Mouse (Mus musculus): ENCODE data around the gene Sult4a1.
"Not testable (repeated sequence)": the region's sequence is repeated elsewhere in the genome, so short reads cannot be mapped to it uniquely, and the experiment has no call there.

The Sult4a1 gene

DNA sequence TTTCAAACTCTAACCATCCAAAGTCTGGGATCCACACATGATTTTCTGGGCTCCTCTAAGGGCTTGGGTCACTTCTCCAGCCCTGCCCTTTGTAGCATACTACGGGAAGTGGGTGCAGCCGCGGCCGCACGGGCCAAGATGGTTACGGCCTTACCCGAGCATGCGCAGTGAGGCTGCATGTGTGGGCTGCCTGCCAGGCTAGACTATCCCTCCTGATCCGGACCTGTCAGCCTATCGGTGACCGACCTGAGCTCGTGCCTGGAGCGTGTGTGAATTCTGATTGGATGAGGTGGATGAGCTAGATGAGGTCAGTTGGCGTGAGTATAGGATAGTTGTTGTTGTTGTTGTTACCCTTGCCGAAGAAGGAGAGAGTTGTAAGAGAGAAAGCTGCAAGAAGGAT, 8.0 kb downstream of the Sult4a1 start:
- DNase-seq (ENCODE audit: extremely low spot score), result not testable (repeated sequence)

DNA sequence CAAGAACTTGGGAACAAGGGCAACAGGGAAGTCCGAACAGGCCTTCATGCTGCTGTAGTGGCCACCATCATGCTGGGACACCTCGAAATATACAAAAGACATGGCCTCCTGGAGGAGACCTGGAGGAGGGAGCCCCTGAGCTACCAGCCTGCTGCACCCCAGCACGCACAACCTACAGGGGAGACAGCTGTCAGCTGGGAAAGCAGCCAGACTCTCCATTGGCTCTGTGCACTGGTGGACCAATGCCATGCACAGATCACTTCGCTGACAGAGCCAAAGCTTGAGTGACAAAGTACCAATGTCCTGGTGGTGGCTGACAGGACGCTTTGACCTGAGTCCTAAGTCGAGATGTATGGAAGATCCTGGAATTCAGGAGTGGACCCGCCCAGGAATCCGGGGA, 9.5 kb downstream of the Sult4a1 start:
- DNase-seq (ENCODE audit: extremely low spot score), result no peak

DNA sequence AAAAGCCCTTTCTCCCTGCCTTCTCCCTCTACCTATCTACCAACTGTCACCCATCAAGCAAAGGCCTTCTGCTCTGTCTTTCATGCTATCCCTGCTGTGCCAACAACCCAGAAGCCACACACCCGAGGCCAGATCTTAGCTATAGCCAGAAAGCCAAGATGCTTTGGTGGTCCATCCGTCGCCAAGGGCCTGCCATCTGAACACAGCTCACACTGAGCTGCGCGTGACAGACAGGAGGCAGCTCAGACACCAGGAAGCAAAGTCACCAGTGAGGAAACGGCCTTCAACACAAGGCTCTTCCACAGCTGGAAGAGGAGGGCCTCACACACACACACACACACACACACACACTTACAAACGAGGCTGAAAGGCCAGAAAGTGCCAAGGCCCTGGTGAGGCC, 10.6 kb downstream of the Sult4a1 start:
- DNase-seq (ENCODE audit: extremely low spot score), result no peak

DNA sequence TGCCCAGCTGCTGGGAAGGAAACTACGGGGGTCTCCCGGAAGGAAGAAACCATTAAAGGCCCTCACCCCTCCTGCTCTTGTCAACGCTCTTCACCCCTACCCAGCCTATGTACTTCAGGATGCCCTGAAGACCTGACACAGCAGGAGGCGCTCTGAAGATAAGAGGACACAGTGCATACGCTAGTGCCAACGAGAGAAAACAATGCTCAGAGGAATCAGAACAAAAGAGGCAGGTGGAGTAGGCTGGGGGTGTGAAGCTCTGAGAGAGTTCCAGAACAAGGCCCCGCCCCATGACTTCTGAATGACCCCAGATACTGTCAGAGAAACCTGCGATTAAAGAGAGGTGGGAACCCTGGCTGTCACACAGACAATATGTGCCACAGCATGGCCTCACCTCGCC, 18.8 kb downstream of the Sult4a1 start:
- no peak for DNase-seq (ENCODE audit: extremely low spot score)

DNA sequence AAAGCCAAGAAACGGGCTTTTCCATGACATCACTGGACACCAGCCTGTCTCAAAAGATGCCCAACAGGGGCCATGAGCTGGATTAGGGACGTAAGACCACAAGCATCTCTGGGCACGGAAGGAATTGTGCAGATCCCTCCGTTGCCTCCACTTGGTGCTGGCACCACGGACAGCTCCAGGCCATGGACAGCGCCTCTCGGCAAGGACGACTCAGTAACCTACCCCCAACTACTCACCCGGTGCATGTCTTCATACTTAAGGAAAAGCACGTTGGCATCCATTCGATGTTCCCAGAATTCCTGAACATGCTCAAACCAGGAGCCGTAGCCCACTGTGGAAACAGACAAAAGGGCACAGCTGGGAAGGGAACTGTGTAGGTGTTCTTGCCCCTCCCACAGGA, 19.2 kb downstream of the Sult4a1 start:
- DNase-seq (ENCODE audit: extremely low spot score), result peak; percentile 35

DNA sequence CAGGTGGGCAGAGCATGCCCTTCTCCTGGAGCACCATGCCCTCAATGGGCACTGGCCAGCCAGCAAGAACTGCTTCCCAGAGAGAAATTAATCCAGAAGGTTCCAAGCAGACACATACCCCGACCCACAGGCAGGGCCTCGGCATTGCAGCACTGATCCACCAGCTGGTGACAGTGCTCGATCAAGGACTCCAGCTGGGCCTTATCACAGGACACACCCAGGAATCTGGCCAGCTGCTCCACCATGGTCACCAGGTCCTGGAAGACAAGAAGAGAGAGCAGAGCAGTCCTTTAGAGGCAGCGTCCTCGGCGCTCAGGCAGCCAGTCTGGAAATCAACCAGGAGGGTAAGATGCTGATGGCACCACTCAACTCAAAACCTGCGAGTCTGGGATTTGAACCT, 25.5 kb downstream of the Sult4a1 start:
- no peak for DNase-seq (ENCODE audit: extremely low spot score)

DNA sequence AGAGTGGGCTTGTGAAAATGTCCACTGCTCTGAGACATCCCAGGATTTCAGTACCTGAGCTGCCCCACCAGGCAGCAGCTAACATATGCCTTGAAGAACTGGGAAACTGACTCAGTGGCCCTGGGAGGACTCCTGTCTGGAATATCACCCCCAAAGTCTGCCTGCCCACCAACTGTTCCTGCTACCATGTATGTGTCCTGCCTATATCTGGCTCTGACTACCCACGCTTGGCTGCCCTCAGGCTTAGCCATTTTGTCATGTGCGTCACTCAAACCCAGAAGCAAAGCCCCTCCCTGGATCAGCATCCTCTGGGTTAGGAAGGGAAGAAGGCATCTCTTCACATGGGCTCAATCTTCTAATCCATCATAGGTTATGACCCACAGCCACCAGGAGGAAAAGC, 26.0 kb downstream of the Sult4a1 start:
- no peak for DNase-seq (ENCODE audit: extremely low spot score)

DNA sequence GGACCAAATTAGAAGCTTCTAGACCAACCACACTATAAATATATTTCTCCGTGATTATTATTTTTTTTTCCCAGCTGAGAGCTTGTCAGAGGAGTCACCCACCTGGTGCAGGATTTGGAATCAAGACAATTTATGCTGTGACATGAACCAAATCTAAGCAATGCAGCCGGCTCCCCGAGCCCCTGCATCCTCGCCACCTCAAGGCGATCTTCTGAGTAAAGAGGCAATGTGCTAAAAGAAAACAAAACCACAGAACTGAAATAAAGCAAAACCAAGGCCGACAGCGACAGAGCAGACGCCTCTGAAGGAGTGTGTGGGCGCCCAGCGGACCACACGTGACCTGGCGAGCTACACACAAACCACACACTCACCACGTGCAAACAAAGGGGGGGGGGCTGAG, 26.9 kb downstream of the Sult4a1 start:
- no peak for DNase-seq (ENCODE audit: extremely low spot score)

DNA sequence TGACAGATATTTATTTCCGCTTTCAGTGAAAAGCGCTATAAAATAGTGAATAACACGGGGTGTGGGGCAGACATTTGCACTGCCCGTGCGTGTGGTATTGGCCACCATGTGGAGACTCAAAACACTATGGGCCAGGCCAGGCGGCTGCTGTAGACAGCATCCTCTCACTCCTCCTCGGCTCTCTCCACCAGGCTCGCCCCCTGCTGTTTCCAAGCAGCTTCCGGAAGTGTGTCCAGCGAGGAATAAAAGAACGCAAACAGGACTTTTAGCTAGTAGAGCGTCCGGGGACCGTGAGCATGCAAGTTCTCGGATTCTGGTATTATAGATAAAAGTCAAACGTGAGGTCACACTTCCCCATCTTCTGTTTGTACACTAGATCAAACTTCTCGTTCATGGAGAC, 28.4 kb downstream of the Sult4a1 start:
- DNase-seq (ENCODE audit: extremely low spot score), result no peak

DNA sequence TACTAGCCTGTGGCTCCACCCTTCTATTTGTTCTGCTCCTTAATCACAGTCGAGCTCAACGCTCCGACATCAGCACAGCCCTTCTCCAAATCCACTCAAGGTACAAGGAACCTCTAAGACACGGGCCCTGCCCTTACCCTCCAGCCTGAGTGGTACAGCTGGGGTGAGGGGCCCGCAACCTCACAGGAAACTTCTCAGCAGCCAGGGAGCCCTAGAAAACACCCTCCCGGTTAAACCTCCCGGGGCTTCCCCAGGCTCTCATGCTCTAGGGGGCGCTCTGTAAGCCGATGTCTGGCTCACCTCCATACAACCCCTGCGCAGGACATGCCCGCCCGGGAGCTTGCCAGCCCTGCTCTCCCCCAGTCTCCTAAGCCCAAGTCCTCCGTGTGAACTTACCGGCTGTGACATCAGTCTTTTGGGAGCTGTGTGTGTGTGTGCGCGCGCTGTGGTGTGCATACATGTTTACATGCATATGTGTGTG, 30.8 kb downstream of the Sult4a1 start:
- peak; percentile 64 for DNase-seq (ENCODE audit: extremely low spot score)

DNA sequence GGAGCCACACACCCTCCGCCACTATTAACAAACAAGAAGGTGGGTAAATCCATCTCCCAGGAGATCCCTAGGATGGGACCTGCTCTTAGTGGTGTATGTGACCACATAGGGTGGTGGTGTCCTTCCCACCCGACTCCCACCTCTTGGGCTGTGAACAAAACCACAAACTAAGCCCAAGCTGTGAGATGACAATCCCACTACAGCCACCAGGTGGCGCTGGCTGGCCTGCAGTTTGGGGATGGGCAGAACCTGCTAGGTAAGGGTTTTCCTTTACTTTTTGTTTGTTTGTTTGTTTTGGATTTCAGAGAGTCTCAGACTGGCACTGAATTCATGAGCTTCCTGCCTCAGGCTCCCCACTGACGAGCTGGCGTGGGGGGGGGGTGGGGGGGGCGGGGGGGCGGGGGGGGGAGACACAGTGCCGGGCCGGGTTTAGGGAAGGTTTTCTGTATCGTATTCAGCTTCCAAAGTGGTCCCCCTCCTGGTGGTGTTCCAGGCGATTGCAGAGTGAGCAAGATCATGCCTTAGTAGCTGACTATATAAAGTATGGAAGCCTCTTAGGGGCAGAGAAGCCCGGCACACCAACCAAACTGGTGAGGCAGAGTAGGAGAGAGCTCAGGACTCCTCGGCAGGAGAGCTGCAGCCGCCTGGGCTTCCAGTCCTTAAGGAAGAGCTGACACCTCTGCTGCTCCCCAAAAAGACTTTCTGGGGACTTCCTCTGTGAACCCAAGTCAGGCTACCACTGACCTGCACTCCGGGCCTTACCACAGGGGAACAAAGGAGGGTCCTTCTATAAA, 31.4 kb downstream of the Sult4a1 start:
- peak; percentile 81 for DNase-seq (ENCODE audit: extremely low spot score)

DNA sequence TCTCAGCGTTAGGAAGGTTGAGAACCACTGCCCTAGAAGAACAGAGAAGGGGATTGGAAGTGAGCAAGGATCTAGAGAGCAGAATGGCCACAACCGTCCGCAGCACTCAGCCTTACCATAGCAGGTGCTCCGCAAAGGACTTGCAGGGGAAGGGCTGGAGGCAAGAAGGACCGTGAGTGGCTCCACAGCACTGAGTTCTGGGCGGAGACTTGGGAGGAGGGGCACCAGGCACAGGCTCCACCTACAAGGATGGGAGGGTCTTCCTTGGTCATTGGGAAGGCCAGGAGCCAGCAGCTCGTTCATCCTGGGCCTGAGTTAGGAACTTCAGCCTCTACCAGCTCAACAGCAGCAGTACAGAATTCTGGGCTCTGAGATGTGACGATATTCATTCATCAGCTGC, 32.5 kb downstream of the Sult4a1 start:
- DNase-seq (ENCODE audit: extremely low spot score), result no peak

DNA sequence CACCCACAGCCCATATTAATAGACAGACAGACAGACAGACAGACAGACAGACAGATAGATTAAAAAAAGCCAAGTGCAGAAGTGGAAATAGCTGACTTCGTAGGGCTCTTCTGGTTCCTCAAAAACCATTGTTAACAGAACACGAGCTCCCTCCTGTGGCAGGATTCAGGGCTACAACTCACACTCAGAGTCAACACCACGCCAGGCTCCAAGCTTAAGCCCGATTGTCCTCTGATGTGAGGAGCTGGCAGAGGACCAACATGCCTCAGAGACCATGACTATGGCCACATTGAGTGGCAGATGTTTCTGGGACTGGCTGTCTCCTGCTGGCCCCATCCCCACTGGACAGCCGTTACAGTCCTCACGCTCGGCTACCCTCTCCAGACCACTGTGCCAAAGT, 33.3 kb downstream of the Sult4a1 start:
- peak; percentile 73 for DNase-seq (ENCODE audit: extremely low spot score)

DNA sequence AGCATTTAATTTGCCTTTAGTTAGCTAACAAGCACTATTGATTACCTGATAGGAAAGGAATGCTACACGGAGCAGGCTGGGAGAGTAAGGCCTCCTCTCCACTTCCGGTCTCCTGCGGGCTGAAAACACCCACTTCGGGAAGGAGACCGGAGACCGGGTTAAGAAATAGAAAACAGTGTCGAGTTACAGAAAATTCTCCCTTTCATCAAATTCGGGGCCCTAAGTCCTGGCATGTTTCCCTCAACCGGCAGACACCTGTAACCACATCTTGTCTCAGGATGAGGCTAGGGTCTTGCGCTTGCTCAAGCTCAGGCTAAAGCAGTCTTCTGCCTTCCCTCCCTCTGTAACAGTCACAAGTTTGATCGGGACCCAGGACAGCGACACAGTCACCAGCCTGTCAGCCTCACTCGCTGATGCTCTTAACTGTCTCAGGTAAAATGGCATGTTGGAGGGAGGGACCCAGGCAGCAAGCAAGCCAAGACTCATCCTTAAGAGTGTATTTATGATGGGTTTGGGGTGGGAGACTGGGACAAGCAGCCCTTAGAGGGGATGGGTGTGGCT, 35.4 kb downstream of the Sult4a1 start:
- peak; percentile 35 for DNase-seq (ENCODE audit: extremely low spot score)

DNA sequence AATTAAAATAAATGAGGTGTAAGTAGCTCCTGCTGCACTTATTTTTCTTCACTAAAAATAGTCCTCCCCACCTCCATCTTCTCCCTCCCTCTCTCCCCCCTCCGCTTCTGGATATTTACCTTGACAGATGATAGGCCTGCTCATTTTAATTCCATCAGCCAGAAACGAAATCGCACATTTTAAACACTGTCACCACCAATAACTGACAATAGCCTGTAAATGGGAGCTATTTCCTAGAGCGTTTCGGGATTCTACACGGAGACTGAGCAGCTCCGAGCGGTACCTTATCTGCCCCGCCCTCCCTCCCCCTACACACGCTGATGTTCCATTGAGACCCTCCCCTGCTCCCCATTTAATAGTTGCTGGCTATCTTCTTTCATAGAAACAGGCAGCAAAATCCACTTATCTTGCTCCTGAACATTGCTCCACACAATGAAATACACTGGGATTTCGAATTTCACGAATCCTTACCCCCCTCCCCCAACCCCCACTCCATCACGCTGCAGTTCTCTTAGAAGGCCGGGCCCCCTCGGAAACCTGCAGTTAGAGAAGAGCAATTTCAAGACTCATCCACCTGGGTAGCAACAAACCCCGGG, 36.0 kb downstream of the Sult4a1 start:
- DNase-seq (ENCODE audit: extremely low spot score), result no peak

DNA sequence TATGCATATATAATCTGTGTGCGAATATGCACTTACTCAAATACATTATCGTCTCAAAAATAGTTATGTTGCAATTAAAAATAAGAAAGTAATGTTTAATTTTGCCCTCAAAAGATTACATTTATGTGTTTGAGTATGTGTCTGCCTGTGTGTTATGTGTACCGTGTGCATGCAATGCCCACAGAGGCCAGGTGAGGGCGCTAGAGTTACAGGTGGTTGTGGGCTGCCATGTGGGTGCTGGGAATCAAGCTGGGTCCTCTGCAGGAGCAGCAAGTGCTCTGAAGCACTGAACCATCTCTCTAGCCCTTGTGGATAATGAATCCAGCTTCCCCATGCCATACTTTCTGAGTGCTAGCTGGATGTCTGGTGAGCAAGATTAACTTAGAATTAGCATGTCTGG, 39.9 kb downstream of the Sult4a1 start:
- DNase-seq (ENCODE audit: extremely low spot score), result no peak

DNA sequence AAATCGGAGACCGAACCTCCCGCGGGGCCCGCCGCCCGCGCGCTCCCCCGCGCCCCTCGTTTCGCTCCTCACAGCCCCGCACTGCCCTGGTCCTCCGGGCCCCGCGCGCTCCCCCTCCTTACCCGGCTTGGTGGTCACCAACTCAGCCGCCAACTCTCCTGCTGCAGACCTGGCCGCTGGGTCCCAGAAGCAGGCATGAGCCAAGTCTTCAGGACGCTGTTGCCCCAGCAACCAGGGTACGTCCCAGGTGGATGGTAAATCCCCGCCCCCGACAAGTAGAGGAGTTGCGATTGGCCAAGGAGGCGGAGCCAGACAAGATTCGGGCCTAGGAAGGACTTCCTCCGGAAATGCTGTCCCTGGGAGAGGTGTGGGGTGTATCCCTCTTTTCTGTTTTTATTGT, 40.4 kb downstream of the Sult4a1 start, which contains the start of gene Efcab6:
Gene Efcab6 (minus strand): TSS at position 240 of the 400 bp plus-strand sequence.
- DNase-seq (ENCODE audit: extremely low spot score), result peak; percentile 45

DNA sequence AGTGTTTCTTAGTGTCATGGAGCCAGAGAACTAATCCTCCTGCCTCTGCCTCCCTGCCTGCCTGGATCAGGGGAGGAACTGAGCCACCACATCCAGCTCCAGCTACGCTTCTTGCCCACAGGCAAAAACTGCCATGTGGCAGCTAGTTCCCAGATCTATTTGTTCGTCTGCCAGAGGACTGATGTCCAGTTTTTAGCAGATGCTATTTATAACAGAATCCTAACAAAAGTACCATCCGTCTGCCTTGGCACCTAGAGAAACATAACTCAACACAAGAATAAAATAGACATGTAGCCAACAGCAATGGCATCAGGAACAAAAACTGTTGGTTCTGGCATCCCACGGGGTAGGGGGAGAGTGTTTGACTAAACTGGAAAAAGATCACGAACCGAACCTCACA, 46.7 kb downstream of the Sult4a1 start:
- DNase-seq (ENCODE audit: extremely low spot score), result no peak

DNA sequence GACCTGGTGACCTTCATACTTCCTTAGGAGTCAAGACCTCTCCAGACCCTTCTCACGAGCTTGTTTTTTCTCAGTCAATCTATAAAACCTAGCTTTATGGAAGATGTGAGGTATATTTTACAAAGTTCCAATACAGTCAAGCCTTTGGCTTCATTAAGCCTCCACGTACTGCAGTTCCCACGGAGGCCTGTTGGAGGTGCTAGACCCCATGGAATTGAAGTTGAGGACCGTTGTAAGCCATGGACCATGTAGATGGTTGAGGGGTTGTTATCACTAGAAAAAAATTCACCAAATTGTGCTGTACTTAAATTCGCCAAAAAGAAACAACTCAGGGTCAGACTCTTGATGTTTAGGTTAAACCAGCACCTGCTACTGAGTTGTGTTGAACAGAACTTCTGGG, 49.5 kb downstream of the Sult4a1 start:
- no peak for DNase-seq (ENCODE audit: extremely low spot score)

DNA sequence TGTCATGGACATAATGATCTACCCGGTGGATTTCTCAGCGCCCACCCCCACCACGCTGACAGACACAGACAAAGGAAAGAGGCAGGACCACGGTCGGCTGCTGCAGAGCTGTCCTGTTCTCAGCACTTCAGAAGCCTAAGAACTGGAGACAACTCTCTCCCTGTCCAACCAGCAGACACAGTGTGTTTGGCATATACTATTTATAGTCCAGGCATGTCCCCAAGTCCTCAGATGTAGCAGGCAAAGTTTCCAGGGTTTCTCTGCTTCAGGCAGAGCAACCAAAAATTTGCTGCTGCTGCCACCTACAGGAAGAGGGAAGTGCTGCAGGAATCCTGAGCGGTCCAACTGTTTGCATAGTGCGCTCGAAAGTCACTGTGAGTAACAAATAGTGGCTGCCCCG, 51.7 kb downstream of the Sult4a1 start:
- DNase-seq (ENCODE audit: extremely low spot score), result peak; percentile 82

DNA sequence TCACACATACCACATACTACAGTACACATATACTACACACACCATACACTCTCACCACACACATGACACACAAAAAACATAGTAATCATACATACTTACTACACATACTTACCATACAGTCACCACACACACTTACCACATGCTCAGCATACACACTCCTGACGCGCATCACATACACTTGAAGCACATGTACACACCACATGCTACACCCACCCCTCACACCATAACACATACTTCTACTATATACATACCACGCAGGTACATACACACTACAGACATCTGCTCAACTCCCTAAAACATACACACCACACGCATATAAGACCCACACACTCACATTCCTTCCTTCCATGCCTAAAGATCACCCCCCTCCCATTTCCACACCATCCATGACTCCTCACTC, 52.3 kb downstream of the Sult4a1 start:
- no peak for DNase-seq (ENCODE audit: extremely low spot score)

DNA sequence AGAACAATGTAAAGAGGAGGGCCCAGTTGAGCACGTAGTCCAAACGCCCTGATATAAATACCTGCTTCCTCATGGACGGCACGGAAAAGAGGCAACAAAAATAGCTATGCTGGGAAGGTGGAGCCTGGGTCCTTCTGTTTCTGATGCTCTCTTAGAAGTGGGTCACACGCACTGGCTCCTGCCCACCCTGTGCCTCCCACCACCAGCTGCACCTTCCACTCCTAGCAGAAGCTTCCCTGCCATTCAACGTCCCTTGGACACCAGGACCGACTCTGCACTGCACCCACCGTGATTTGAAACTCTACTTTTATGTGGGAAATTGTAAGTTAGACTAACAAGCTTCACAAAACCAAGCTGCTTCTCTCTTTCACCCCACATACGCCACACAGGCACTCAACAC, 53.2 kb downstream of the Sult4a1 start:
- DNase-seq (ENCODE audit: extremely low spot score), result no peak

DNA sequence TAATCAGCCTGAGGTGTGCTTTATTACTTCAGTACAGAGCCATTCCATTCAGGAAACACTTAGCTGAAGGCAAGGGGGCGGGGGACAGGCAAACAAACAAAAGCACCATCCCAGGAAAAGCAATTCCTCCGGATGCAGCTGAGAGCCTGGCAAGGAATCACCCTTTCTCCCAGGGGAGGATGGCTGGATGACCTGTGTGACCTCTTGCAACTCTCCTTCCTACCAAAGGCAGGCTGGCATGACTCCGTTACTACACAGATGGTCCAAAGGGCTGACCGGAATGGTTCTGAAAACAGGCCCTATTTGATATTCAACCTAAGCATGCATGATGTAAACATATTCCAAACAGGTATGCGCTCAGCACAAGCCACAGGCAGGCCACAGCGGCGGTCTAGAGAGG, 56.0 kb downstream of the Sult4a1 start:
- no peak for DNase-seq (ENCODE audit: extremely low spot score)
